Mouse (Mus musculus): ENCODE results near the gene Fbrsl1.

- no peak for TF ChIP-seq CTCF (IDR thresholded peaks at IDR 0.05; ENCODE audit: extremely low read depth, insufficient read depth, low read length)
- TF ChIP-seq POLR2A (IDR thresholded peaks at IDR 0.05; ENCODE audit: extremely low read depth, insufficient read depth, low read length): no peak
These were observed 24.5 kb upstream of the Fbrsl1 start for GRCm38 (mm10) chr5:110472834-110473233.

Data from cortical plate, adult 2 months (tissue).